Mouse (Mus musculus): ENCODE measurements at regions not wholly inside any gene's neighbourhood (a gene's known extent, or its start where the extent isn't known, plus 50 kb on each side); places are given as distances from the start of the nearest gene placed in this dataset.

- no peak for DNase-seq
These were observed 162.3 kb downstream of the Bmp7 start for GRCm38 (mm10) chr2:172777774-172778173.

- no peak for DNase-seq
These were observed 161.0 kb downstream of the Bmp7 start for GRCm38 (mm10) chr2:172779096-172779495.

GRCm38 (mm10) chr2:172782686-172783085 lies 157.4 kb downstream of the Bmp7 start:
- no peak for DNase-seq

- no peak for DNase-seq
These were observed 153.8 kb downstream of the Bmp7 start for GRCm38 (mm10) chr2:172786297-172786696.

- DNase-seq, result no peak
These were observed 152.7 kb downstream of the Bmp7 start for GRCm38 (mm10) chr2:172787203-172787944.

- DNase-seq, result no peak
These were observed 150.9 kb downstream of the Bmp7 start for GRCm38 (mm10) chr2:172789260-172789659.

- DNase-seq, result no peak
These were observed 147.6 kb downstream of the Bmp7 start for GRCm38 (mm10) chr2:172792555-172792954.

GRCm38 (mm10) chr2:172793991-172794390 lies 146.1 kb downstream of the Bmp7 start:
- DNase-seq, result no peak

- no peak for DNase-seq
These were observed 145.3 kb downstream of the Bmp7 start for GRCm38 (mm10) chr2:172794771-172795170.

GRCm38 (mm10) chr2:172796104-172796503 lies 144.0 kb downstream of the Bmp7 start:
- DNase-seq, result no peak

GRCm38 (mm10) chr2:172796955-172797354 lies 143.2 kb downstream of the Bmp7 start:
- DNase-seq, result no peak

- DNase-seq, result no peak
These were observed 140.2 kb downstream of the Bmp7 start for GRCm38 (mm10) chr2:172799951-172800350.

GRCm38 (mm10) chr2:172800801-172801200 lies 139.3 kb downstream of the Bmp7 start:
- DNase-seq, result no peak

- DNase-seq, result no peak
These were observed 138.3 kb downstream of the Bmp7 start for GRCm38 (mm10) chr2:172801804-172802203.

- no peak for DNase-seq
These were observed 132.7 kb downstream of the Bmp7 start for GRCm38 (mm10) chr2:172807446-172807845.

GRCm38 (mm10) chr2:172809306-172809705 lies 130.8 kb downstream of the Bmp7 start:
- DNase-seq, result no peak

- no peak for DNase-seq
These were observed 126.8 kb downstream of the Bmp7 start for GRCm38 (mm10) chr2:172813319-172813718.

- no peak for DNase-seq
These were observed 126.2 kb downstream of the Bmp7 start for GRCm38 (mm10) chr2:172813906-172814305.

GRCm38 (mm10) chr2:172815146-172815545 lies 125.0 kb downstream of the Bmp7 start:
- no peak for DNase-seq

- no peak for DNase-seq
These were observed 122.9 kb downstream of the Bmp7 start for GRCm38 (mm10) chr2:172817058-172817745.
